Mouse (Mus musculus) kidney, adult 2 months (tissue): Measurements from ENCODE around the gene D430041D05Rik.

ENCODE experiments used
- CTCF ChIP-seq: fragments of 200-500 bp; conservative IDR thresholded peaks from 2 replicates; pipeline ENCODE4 v1.5.1; 2011; ENCODE audit warnings: low read depth, mild to moderate bottlenecking, control low read depth, low read length, moderate library complexity, mixed read lengths; ENCODE audit not compliant: insufficient read depth, insufficient read length
- POLR2A ChIP-seq: fragments of 200-500 bp; IDR thresholded peaks from one replicate; pipeline ENCODE4 v1.6.1; 2011; ENCODE audit warnings: low read depth, low read length, control low read depth

GRCm38 (mm10) chr2:104316483-104316882, 94.3 kb downstream of the D430041D05Rik start:
- no peak for TF ChIP-seq CTCF
- no peak for TF ChIP-seq POLR2A
